12 mouse cellular contexts compared by ENCODE assay signal in the genomic region with DNA sequence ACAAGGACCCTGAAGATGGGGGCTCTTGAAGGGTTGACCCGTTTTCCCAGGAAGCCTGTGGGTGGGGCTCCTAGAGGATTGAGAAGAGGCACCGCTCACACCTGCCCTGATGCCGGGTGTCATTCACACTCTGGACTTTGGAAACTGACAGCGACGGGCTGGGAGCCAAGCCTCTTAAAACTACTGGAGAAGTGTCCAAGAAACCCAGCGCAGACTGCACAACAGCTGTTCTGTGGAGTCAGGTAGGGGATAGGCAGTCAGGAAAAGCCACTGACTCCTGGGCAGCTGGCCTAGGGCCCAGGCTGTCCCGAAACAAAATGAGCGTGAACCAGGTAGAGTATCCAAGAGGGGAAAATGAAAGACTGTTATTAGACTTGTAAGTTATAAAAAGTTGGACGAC.
DNase-seq lines count a peak whose midpoint lies in the region; ATAC-seq and TF ChIP-seq lines count a peak whose summit lies in the region.
"Had no signal": no experiment of that assay in that cellular context is flagged by ENCODE, and none has a peak within 500 bp of the region (broad histone marks: within the 10 kb centered on the region; RNA-seq: fewer than 3 reads in every experiment).

No protein-coding gene starts in this region.

- no peaks in the 10 kb centered on the region for H3K9me3 ChIP-seq in heart, embryonic 12.5 days (replicated peaks)
- H3K9me3 ChIP-seq: liver, embryonic 13.5 days; midbrain, embryonic 12.5 days had no signal

- peak; percentile 50 to 63 for DNase-seq in heart, adult 2 months
- DNase-seq in gastrocnemius, adult 18-20 months (ENCODE audit: low spot score), result peak; percentile 79
- DNase-seq in heart, postnatal 10 days, result peak; percentile 55 to 71
- peak; percentile 84 for DNase-seq in large intestine, adult 2 months (ENCODE audit: low read depth, low spot score)
- no peak for DNase-seq in ovary, postnatal 14 days (ENCODE audit: low spot score)
- no peak for DNase-seq in cerebellum, adult 8-10 months
- no peak for DNase-seq in cerebellum, adult 11 months
- DNase-seq: cerebellum, adult 11-12 months; liver, embryonic 13.5 days had no signal

- H3K4me2 ChIP-seq in heart, embryonic 12.5 days, result no peak overlapping the region
- H3K4me2 ChIP-seq: hindbrain, embryonic 14.5 days; liver, embryonic 13.5 days; midbrain, embryonic 12.5 days had no signal

- intact Hi-C loops in heart, adult 2 months (cut with DNase I), result no loop called here
- intact Hi-C loops in heart, postnatal 10 days (cut with DNase I), result loop anchor here (10.0 kb wide), 1 partner anchor 466 kb away; no protein-coding TSS in a partner anchor

- H3K27me3 ChIP-seq in heart, adult 2 months (ENCODE audit: control insufficient read depth, insufficient read depth, low read length), result no peaks in the 10 kb centered on the region
- H3K27me3 ChIP-seq in heart, embryonic 12.5 days (replicated peaks), result no peaks in the 10 kb centered on the region
- H3K27me3 ChIP-seq: liver, embryonic 13.5 days; midbrain, embryonic 12.5 days had no signal

- no peaks in the 10 kb centered on the region; the same call in 1 of the 2 replicates for H3K4me1 ChIP-seq in heart, adult 2 months (ENCODE audit: control insufficient read depth, insufficient read depth, low read length)
- H3K4me1 ChIP-seq in heart, embryonic 12.5 days (replicated peaks), result peaks cover 19% of the 10 kb centered on the region

- TF ChIP-seq POLR2A in heart, adult 2 months (IDR thresholded peaks at IDR 0.05; ENCODE audit: insufficient read depth, low read depth, low read length), result no peak

- no peak overlapping the region for H3K9ac ChIP-seq in heart, adult 2 months (ENCODE audit: low read depth, low read length)
- no peak overlapping the region for H3K9ac ChIP-seq in heart, embryonic 12.5 days
- H3K9ac ChIP-seq: hindbrain, embryonic 14.5 days; liver, embryonic 13.5 days; midbrain, embryonic 12.5 days had no signal

- TF ChIP-seq EP300 in heart, adult 2 months (IDR thresholded peaks at IDR 0.05; ENCODE audit: insufficient read depth, low read depth, low read length), result no peak

- ATAC-seq in heart, embryonic 12.5 days (ENCODE audit: insufficient number of reproducible peaks, low FRiP score), result no peak

- H3K27ac ChIP-seq in heart, adult 2 months, result no peak overlapping the region
- no peak overlapping the region for H3K27ac ChIP-seq in heart, embryonic 12.5 days (ENCODE audit: poor library complexity, severe bottlenecking)
- H3K27ac ChIP-seq: hindbrain, embryonic 14.5 days; liver, embryonic 13.5 days; midbrain, embryonic 12.5 days had no signal

- no peak for TF ChIP-seq CTCF in heart, adult 2 months (IDR thresholded peaks at IDR 0.05)

- WGBS in heart, adult 2 months, result 55% methylated on average over 9 of the region's 9 CpGs
- WGBS in heart, embryonic 12.5 days, result 67% methylated on average over 9 of the region's 9 CpGs
- WGBS in large intestine, adult 2 months, result 25% methylated on average over 9 of the region's 9 CpGs

- no peaks in the 10 kb centered on the region for H3K36me3 ChIP-seq in heart, adult 2 months (ENCODE audit: control insufficient read depth, insufficient read depth, low read length)
- peaks cover 50% of the 10 kb centered on the region for H3K36me3 ChIP-seq in heart, embryonic 12.5 days

- no peaks in the 10 kb centered on the region for H3K79me2 ChIP-seq in heart, adult 2 months (replicated peaks; ENCODE audit: control insufficient read depth, insufficient read depth, low read length)

- H3K4me3 ChIP-seq in heart, adult 2 months, result no peak overlapping the region
- no peak overlapping the region for H3K4me3 ChIP-seq in heart, embryonic 12.5 days
- H3K4me3 ChIP-seq: liver, embryonic 13.5 days; midbrain, embryonic 12.5 days had no signal

Comparison
In these comparisons a context has a peak if more than half of its experiments do, and no peak if none do; other contexts are left out.
1. DNase-seq: peak in heart, adult 2 months (2 of 2), gastrocnemius, adult 18-20 months (single experiment), heart, postnatal 10 days (2 of 2) and large intestine, adult 2 months (single experiment); none in ovary, postnatal 14 days (single experiment), cerebellum, adult 8-10 months (single experiment) and cerebellum, adult 11 months (single experiment).